Mouse (Mus musculus) midbrain, postnatal 0 days (tissue): ENCODE results near the gene Chmp4b. TPM values are rescaled to one million over a fixed set of nuclear protein-coding genes. Genes with fewer than 3 reads are reported as not detected.

Experiments used
- ATAC-seq: fragments of 200-750 bp; cut with Nextera tagmentation; 2 replicates; pipeline ENCODE4 v1.8.0; 2017; ENCODE audit warnings: moderate number of reproducible peaks, mild to moderate bottlenecking, moderate TSS enrichment, moderate library complexity; ENCODE audit not compliant: low FRiP score
- DNase-seq: peaks from one replicate; pipeline ENCODE4 v3.0.0-alpha.2; 2015; ENCODE audit warnings: low spot score
- H3K27ac ChIP-seq: fragments of 300-500 bp; sonication (generic); 2 replicates; pipeline ENCODE4 v1.5.1; 2014; ENCODE audit warnings: low read depth, mild to moderate bottlenecking, low read length, mixed read lengths
- H3K27me3 ChIP-seq: fragments of 300-500 bp; sonication (generic); 2 replicates; pipeline ENCODE4 v1.6.1; 2014; ENCODE audit warnings: low read length, control low read depth, mixed read lengths; ENCODE audit not compliant: insufficient read depth
- H3K36me3 ChIP-seq: fragments of 300-500 bp; sonication (generic); 2 replicates; pipeline ENCODE4 v1.6.1; 2014; ENCODE audit warnings: low read length, control low read depth, mixed read lengths; ENCODE audit not compliant: insufficient read depth
- H3K4me1 ChIP-seq: fragments of 300-500 bp; sonication (generic); 2 replicates; pipeline ENCODE4 v1.6.1; 2014; ENCODE audit warnings: mild to moderate bottlenecking, control low read depth, antibody characterized with exemption, low read length, mixed read lengths; ENCODE audit not compliant: insufficient read depth
- H3K4me2 ChIP-seq: fragments of 300-500 bp; sonication (generic); 2 replicates; pipeline ENCODE4 v1.6.1; 2014; ENCODE audit warnings: low read depth, mild to moderate bottlenecking, low read length, mixed read lengths; ENCODE audit not compliant: poor library complexity, severe bottlenecking
- H3K4me3 ChIP-seq: fragments of 300-500 bp; sonication (generic); 2 replicates; pipeline ENCODE4 v1.5.1; 2014; ENCODE audit warnings: low read depth, mild to moderate bottlenecking, low read length, moderate library complexity
- H3K9ac ChIP-seq: fragments of 300-500 bp; sonication (generic); replicated peaks from 2 replicates; pipeline ENCODE4 v1.6.1; 2014; ENCODE audit warnings: mild to moderate bottlenecking, low read length, moderate library complexity, mixed read lengths; ENCODE audit not compliant: poor library complexity, severe bottlenecking
- H3K9me3 ChIP-seq: fragments of 300-500 bp; sonication (generic); 2 replicates; pipeline ENCODE4 v1.6.1; 2016; ENCODE audit warnings: low read length, control low read depth
- CTCF ChIP-seq: IDR thresholded peaks from 2 replicates; pipeline ENCODE4 v1.5.1; 2016; ENCODE audit warnings: antibody characterized with exemption, mild to moderate bottlenecking
- WGBS: fragments of 180-500 bp; shearing (Covaris S2); extraction: QIAGEN DNeasy Blood & Tissue Kit; methylation state at CpG from one replicate; pipeline ENCODE4 v1.1.7; 2014; 5-methylcytosine and 5-hydroxymethylcytosine counted together
- polyA plus RNA-seq: library from polyadenylated mRNA; unstranded; fragments of >200 nt; fragmentation: Nextera tagmentation; extraction: Ambion mirVana; gene quantifications from 2 replicates; pipeline ENCODE4 v1.2.1, GENCODE M21; 2015
- total RNA-seq: library from RNA; depleted of rRNA; stranded (reverse); fragments of >200 nt; gene quantifications from 2 replicates; pipeline ENCODE4 v1.2.3, GENCODE M21; 2014

Gene Chmp4b
- total and polyA plus RNA-seq, 2 experiments from 2014 or later = 31.7 to 156 TPM

GRCm38 (mm10) chr2:154713083-154713482 is 61.6 kb downstream of the Chmp4b start:
- peak; percentile 68 for TF ChIP-seq CTCF
- Histone ChIP-seq H3K9me3 (no peaks in the 10 kb centered on the region), H3K27me3 (no peaks in the 10 kb centered on the region), H3K4me1 (no peaks in the 10 kb centered on the region), H3K9ac (no peak overlapping the region), H3K27ac (no peak overlapping the region), H3K4me3 (no peak overlapping the region), H3K4me2 (no peak overlapping the region), H3K36me3 (no peaks in the 10 kb centered on the region)
- no peak for DNase-seq
- ATAC-seq = no peak
- WGBS = 47% methylated on average over 5 of the region's 6 CpGs

- Histone ChIP-seq H3K9ac (no peak overlapping the region), H3K36me3 (no peaks in the 10 kb centered on the region), H3K4me2 (no peak overlapping the region), H3K4me1 (no peaks in the 10 kb centered on the region), H3K4me3 (no peak overlapping the region), H3K9me3 (no peaks in the 10 kb centered on the region), H3K27ac (no peak overlapping the region), H3K27me3 (no peaks in the 10 kb centered on the region)
- ATAC-seq = no peak
- no peak for DNase-seq
- no peak for TF ChIP-seq CTCF
- 63% methylated on average over 3 of the region's 3 CpGs for WGBS
Observed at GRCm38 (mm10) chr2:154713964-154714363, 62.5 kb downstream of the Chmp4b start.

DNA sequence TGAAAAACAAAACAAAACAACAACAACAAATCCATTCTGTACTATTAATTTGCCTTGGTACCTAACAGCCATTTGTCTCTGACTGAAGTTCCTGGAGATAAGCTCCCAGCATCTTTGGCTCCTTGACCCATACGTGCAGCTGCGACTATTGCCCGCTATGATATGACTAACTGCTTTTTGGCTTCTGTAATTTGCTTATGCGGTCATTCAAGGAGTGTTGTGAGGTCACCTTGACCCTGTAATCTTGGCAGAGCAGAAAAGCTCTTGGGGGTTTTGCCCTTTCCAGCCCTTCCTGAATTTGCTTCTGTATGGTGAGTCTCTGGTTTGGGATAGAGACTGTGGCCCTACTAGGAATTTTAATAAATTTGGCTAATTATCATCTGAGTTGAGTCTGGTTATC is 65.1 kb downstream of the Chmp4b start:
- no peaks in the 10 kb centered on the region for H3K36me3 ChIP-seq
- H3K9ac ChIP-seq = no peak overlapping the region
- no peak overlapping the region for H3K4me3 ChIP-seq
- no peaks in the 10 kb centered on the region for H3K27me3 ChIP-seq
- no peak overlapping the region for H3K4me2 ChIP-seq
- H3K9me3 ChIP-seq = no peaks in the 10 kb centered on the region
- WGBS = 86% methylated on average over 4 of the region's 4 CpGs
- ATAC-seq (no peak), DNase-seq (no peak)
- no peak for TF ChIP-seq CTCF
- H3K27ac ChIP-seq = no peak overlapping the region
- no peaks in the 10 kb centered on the region for H3K4me1 ChIP-seq

DNA sequence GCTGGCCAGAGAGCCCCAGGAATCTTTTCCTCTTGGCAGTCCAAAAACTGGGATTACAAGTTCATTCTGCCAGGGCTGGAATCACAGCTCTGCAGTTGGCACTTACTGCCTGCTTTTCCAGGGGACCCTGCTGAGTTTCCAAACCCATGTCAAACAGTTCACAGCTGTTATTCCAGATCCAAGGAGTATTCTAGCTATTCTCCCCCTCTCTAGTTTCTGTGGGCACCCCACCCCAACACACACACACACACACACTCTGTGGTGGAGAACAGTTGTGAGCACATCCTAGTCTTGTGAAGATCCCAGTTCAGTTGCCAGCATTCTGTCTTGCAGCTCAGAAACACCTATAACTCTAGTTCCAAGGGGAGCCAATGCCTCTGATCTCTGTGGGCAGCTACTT is 65.6 kb downstream of the Chmp4b start:
- no peak for TF ChIP-seq CTCF
- Histone ChIP-seq H3K4me3 (no peak overlapping the region), H3K9ac (no peak overlapping the region), H3K27me3 (no peaks in the 10 kb centered on the region), H3K4me2 (no peak overlapping the region), H3K4me1 (no peaks in the 10 kb centered on the region), H3K27ac (no peak overlapping the region), H3K9me3 (no peaks in the 10 kb centered on the region), H3K36me3 (no peaks in the 10 kb centered on the region)
- DNase-seq (peak; percentile 60), ATAC-seq (no peak)

GRCm38 (mm10) chr2:154718855-154719556 is 67.5 kb downstream of the Chmp4b start:
- Histone ChIP-seq H3K4me3 (no peak overlapping the region), H3K4me1 (no peaks in the 10 kb centered on the region), H3K27me3 (no peaks in the 10 kb centered on the region), H3K27ac (no peak overlapping the region), H3K4me2 (no peak overlapping the region), H3K9me3 (no peaks in the 10 kb centered on the region), H3K36me3 (no peaks in the 10 kb centered on the region), H3K9ac (no peak overlapping the region)
- DNase-seq (no peak), ATAC-seq (no peak)
- no peak for TF ChIP-seq CTCF
- WGBS = 88% methylated on average over 12 of the region's 12 CpGs

DNA sequence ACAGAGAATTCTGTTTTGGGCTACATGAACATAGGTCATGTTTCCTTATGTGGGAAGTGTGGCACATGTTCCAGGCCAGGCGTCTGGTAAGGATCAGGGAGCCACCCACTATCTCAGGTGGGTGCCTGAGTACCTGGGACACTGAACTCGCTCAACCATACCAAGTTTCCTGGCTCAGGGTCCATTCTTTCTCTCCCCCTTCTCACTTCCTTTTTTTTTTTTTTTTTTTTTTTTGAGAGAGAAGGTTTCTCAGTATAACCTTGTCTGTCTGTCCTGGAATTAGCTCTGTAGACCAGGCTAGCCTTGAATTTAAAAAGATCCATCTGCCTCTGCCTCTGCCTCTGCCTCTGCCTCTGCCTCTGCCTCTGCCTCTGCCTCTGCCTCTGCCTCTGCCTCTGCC is 68.8 kb downstream of the Chmp4b start:
- no peaks in the 10 kb centered on the region for H3K9me3 ChIP-seq
- no peak overlapping the region for H3K4me3 ChIP-seq
- no peaks in the 10 kb centered on the region for H3K4me1 ChIP-seq
- no peak overlapping the region for H3K9ac ChIP-seq
- no peaks in the 10 kb centered on the region for H3K27me3 ChIP-seq
- 90% methylated on average over 2 of the region's 2 CpGs for WGBS
- H3K27ac ChIP-seq = no peak overlapping the region
- TF ChIP-seq CTCF = no peak
- no peaks in the 10 kb centered on the region for H3K36me3 ChIP-seq
- no peak for ATAC-seq
- no peak for DNase-seq
- no peak overlapping the region for H3K4me2 ChIP-seq
